Mouse (Mus musculus): ENCODE data around the gene Itga6.
"Not testable (repeated sequence)": the region's sequence is repeated elsewhere in the genome, so short reads cannot be mapped to it uniquely, and the experiment has no call there.

The Itga6 gene

DNA sequence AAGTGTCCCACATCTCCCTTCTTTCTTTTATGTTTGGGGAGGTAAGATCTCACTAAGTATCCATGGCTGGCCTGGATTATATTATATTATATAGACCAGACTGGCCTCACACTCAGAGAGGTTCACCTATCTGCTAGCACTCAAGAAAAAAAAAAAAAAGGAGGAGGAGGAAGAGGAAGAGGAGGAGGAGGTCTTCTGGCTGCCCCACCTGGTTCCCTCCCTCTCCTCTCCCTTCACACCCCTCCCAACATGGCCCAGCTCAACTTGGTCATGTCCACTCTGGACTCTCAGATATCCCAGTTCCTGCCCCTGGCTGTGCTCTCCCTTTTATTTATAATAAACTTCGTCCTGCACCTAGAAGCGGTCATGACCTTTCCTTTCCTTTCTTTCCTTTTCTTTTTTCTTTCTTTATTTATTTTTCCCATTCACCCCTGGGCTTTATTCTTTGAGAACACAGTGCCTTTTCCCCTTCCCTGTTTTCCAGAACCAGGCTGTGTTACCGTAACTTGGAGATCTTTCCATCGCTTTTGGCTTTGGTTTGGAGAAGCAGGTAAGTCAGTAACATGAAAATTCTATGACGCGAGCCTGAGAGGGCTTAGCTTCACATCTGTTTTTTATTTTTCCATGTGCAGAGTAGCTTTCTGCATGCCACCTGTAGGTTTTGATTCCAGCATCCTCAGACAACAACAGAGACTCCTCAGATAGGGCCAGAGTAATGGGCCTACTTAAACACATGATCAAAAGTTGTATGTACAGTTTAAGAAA, at the start of gene Itga6:
Gene Itga6 (plus strand): TSS at position 7 of the 765 bp plus-strand sequence.
- no peak for DNase-seq (ENCODE audit: low spot score)

DNA sequence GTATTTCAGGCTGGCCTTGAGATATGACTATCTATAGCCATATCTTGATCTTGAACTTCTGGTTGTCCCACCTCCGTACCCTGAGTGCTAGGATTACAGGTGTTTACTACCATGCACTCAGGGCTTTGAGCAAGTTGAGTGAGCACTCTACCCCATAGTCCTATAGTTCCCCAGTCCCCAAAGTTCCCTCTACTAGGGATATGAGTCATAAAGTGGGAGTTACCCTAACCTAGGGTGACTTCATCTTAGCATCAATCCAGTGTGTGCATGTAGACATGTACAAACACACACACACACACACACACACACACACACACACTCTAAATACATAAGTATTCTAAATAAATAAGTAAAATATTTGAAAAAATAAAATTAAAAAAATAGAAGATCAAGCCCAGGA, 48.6 kb upstream of the Itga6 start:
- DNase-seq (ENCODE audit: low spot score): no peak

DNA sequence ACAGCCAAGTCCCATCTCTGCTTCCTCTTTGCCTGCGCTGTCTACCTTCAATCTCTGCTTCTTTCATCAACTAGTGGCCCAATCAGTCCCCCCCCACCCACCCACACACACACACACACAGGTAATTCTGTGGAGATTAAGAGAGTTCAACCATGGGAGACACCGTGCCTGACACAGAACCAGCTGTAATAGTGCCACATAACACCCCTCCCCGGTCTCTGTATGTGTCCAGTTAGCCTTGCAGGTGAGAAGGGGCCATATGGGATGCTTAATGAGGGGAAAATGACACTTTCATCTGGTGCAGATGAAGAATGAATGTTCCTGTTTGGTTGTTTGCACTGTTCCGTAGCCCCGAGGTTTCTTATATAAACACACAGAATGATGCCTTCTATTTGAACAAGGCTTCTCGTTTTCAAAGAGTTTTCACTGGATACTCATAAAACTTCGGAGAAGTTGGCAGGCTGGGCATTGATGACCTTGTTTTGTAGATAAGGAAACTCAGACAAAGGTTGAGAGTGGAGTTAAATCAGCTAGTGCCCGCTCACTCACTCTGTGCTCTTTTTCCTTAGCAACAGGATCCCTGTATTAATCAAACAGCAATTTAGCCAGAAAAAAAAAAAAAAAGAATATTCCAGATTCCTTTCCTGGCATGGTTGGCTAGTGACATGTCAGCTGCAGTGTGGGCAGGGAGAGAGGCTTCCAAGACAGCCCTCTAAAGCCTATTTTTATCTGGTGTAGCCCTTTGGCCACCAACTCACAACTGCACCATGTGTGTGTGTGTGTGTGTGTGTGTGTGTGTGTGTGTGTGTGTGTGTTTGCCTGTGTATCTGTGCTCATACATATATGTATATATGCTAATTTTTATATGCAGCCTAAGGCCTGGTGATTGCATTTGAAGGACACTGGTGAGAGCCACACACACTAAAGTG, 47.7 kb upstream of the Itga6 start:
- no peak for DNase-seq (ENCODE audit: low spot score)

DNA sequence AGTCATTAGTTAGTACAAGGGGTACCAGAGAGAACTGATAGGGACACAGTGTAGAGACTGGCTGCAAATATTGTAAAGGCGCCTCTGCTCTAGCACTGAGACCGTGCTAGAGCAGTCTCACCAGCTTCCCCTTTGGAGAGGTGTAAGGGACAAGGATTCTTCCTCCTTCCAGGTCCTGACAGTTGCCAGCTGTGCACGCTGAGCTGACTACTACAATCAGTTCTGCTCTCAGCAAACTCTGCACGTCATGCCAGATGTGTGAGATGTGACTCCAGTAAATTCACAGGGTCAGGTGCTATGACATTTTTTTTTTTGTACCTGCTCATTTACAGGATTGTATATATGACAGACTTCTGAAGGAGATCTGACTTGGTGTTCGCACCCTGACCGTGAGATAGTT, 47.0 kb upstream of the Itga6 start:
- no peak for DNase-seq (ENCODE audit: low spot score)

DNA sequence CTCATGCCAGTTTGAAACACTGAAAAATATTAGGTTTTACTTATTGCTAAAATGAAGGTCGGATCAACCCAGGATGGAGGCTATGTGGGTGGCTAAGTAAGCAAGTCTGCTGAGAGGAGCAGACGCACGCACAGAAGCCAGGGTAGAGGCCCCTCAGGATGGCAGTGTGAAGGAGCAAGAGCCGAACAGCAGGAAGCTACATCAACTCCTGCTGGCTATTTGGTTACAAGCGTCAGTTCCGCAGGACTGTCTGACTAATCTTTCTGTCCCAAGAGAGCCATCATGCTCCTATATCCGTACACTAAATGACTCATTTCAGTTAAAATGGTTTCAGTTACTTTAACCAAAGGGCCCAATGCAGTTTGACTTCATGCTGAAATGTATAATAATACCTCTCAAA, 46.5 kb upstream of the Itga6 start:
- DNase-seq (ENCODE audit: low spot score): no peak

DNA sequence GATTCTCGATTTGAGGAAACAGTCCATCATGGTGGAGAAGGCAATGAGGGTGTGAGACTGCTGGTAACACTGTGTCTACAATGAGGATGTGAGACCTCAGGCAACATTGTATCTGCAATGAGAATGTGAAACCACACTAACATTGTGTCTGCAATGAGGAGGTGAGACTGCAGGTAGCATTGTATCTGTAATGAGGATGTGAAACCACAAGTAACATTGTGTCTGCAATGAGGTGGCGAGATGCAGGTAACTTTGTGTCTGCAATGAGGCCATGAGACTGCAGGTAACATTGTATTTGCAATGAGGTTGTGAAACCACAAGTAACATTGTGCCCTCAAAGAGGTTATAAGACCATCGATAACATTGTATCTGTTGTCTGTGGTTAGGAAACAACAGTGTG, 44.1 kb upstream of the Itga6 start:
- no peak for DNase-seq (ENCODE audit: low spot score)

DNA sequence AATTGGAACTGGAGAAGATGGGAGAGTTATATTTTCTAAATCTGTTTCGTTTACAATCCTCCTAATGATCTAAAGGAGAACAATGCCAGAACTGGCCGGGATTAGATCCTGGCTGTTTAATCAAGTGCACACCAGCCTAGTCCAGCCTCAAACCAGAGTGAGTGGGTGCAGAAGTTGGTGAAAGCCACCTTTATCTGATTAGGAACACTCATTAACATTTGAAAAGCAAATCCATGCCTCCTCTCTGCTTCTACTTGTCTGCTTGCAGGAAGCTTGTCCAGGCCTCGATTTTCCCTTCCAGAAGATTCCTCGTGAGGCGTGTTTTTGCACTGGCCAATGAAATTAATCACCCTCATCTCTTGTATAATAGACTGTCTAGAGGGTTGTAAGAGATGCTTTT, 41.1 kb upstream of the Itga6 start:
- no peak for DNase-seq (ENCODE audit: low spot score)

DNA sequence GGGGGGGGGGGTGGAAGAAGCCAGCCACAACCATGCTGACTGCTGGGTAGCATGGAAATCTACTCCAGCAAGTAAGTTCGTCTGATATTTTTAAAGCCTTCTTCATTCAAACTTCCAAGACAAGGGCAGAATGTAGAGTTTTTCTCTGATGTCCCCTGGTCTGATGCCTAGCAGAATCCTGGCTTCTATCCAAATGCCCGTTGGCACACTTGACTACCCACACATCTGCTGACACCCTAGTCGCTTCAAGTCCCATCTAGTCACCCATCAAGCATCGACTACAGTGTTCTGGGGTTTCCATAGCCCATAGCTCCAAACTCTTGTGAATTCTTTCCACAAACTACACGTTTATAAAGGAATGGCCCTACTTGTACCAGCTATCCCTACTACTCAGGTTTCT, 36.5 kb upstream of the Itga6 start:
- DNase-seq (ENCODE audit: low spot score): no peak

DNA sequence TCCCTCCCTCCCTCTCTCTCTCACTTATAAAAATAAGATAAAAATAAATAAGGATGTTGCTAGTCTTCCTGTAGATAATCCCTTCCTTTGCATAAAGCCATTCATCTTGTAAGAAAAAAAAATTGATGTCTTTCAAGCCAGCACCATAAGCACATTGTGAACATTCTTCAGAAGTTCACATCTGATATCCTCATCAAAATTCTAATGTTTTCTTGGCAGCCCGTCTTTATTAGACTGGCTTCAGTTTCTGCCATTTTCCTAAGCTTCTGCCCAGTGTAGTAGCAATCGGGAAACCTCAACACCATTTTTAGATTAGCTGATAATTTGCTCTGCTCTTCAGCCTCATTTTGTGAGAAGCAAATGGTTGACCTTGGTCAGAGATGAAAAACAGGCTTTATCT, 33.8 kb upstream of the Itga6 start:
- no peak for DNase-seq (ENCODE audit: low spot score)

DNA sequence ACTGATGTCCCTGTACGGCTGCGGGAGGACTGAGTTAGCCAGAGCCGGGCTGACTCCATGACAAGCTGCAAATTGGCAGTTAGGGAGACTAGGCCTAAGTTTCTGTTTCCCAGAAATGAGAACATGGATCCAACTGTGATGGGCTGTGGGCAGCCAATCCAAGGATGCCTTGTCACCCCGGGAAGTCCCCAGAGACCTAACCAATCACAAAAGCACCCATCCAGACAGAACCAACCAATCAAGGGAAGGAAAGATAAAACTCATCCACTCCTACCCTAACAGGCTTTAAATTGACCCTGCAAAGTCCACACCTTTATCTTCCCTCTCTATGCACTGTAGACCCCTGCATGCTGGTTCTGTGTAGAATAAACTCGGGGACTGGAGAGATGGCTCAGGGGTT, 31.0 kb upstream of the Itga6 start:
- DNase-seq (ENCODE audit: low spot score): no peak

DNA sequence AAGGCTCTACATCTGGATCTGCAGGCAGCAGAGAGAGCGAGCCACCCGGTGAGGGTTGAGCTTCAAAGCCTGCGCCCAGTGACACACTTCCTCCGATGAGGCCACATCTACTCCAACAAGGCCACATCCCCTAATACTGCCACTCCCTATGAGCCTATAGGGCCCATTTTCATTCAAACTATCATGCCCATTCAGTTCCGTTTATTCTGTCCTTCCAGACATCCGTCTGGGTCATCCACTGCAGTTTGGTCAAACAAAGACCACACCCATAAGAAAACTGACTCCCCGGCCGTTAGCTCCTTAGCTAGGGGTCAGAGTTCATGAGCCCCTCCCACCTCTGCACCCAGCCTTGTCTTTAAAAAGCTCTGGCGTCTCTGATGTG, 26.4 kb upstream of the Itga6 start:
- no peak for DNase-seq (ENCODE audit: low spot score)

DNA sequence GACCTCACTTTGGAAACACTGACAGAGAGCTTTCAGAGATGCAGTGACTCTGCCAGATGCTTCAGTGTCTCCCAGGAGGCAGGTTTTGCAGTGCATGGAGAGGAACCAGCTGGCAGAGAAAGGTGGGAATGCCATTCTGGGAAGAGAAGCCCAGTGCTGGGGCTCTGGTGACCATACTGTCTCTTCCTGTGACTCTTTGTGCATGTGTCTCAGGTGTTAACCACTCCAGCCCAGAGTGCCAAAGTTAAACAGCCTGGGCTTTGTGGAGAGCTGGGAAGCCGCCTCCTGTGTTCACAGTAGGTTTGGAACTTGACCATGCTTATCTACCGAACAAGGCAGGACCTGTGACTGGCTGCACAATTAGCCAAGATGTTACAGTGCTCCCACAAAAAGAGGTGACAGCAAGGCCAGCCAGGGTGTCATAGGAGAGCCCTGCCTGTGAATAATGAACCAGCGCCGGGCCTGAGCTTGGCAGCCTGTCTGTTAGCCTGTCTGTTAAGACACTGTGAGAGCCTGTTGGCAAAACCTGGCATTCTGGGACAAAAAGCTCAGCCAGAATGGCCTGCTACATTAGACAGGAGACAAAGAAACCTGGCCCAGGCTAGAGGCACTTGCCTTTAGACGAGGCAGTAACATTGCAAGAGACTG, 25.9 kb upstream of the Itga6 start:
- DNase-seq (ENCODE audit: low spot score): no peak

DNA sequence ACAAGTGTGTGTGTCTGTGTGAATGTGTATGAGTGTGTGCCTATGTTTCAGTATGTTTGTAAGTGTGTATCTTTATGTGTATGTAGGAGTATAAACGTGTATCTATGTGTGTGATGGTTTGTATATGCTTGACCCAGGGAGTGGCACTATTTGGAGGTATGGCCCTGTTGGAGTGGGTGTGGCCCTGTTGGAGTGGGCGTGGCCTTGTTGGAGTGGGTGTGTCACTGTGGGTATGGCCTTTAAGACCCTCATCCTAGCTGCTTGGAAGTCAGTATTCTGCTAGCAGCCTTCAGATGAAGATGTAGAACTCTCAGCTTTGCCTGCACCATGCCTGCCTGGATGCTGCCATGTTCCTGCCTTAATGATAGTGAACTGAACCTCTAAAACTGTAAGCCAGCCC, 24.9 kb upstream of the Itga6 start:
- not testable (repeated sequence) for DNase-seq (ENCODE audit: low spot score)

DNA sequence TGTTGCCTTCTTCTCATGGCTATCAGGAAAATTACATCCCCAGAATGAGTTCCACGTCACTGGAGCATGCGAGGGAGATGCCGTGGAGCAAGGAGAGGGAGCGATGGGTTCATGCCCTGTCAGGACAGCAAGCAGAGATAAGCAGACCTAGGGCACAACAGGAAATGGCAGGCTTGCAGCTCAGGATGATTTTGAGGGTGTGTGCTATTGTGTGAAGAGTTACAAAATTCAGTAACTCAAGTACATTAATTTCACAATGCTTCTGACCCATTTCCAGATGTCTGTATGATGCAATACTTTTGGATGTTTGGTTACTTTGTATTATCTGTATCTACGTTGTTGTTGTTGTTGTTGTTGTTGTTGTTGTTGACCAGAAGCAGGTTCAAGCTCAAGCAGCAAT, 22.5 kb upstream of the Itga6 start:
- no peak for DNase-seq (ENCODE audit: low spot score)

DNA sequence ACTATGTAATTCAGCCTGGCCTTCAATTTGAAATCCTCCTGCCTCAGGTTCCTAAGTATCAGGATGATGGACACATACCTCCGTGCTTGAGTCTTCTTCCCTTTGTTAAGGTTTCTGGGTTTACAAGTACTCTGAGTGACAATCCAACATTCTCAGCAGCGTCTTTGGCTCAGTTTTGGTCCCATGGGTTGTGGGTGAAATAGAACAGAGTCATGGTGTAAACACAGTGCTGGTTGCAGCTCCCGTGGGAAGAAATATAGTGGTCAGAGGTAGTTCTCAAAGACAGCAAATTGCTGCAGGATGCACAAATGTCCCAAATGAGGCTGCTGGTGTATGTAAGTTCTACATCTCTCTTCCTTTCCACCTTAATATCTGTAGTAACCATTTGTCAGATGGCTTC, 21.8 kb upstream of the Itga6 start:
- DNase-seq (ENCODE audit: low spot score): no peak

DNA sequence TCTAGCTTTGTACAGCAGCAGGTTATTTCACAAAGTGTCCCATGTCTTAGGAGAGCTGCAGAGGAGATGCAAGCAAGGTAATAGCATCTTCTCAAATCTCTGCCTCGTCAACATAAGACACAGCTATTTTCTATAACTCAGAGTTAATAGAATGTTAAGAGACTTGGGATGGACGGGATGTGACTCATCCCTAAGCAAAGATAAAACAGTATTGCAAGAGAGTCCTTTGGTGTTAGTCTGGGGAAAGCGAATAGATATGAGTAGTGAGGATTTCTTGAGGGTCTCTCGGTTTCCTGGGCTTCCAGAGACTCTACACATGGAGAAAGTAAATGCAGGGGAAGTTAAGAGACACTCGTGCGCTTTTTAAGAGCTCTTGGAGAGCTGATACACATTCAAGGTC, 21.4 kb upstream of the Itga6 start:
- DNase-seq (ENCODE audit: low spot score): no peak

DNA sequence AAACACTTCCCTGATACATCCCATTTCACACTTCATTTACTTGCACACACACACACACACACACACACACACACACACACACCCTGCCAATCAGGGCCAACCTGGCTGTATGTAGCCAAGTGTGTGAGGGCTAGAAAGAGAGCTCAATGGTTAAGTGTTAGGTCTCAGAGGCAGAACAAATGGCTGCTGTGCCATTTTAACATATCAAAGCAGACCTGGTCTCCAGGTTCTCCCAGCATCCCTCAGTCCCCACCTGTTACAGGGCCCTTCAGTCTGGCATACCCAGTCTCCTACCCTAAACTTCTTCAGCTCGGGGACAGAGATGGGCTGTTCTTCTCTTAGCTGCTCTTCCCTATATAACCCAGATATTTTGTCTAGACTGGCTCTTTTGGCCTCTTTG, 20.0 kb upstream of the Itga6 start:
- no peak for DNase-seq (ENCODE audit: low spot score)

DNA sequence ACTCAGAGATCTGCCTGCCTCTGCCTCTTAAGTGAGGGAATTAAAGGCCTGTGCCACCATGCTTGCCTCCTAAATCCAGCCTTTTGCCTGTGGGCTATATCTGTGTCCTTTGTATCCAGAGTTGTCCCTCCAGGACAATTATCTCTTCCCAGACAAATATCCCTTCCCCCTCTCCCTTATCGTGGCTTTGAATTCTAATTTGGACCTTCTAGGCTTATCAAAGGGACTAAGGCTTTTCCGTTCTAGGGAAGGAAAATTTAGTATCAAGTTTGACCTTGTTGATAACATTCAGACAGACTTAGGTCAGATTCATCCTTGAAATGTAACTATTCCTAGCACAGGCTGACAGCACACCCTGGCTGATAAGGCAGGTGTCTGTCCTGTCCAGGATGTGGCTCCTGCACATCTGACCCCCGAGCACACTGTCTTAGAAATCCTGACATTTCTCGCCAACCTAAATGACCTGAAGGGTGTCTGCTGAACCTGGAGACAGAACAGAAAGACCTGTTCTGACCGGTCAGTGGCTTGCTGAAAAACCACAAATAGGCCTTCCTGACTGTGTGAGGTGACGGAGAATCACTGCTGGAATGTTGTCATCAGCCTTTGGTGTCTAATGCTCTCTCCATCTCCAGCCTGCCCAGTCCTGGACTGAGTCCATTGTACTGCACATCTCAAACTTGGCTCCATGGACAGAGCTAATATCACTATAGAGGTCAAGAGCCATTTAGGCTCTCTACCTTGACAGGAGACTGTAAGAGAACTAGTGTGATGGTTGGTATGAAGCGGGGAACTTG, 18.3 kb upstream of the Itga6 start:
- no peak for DNase-seq (ENCODE audit: low spot score)

DNA sequence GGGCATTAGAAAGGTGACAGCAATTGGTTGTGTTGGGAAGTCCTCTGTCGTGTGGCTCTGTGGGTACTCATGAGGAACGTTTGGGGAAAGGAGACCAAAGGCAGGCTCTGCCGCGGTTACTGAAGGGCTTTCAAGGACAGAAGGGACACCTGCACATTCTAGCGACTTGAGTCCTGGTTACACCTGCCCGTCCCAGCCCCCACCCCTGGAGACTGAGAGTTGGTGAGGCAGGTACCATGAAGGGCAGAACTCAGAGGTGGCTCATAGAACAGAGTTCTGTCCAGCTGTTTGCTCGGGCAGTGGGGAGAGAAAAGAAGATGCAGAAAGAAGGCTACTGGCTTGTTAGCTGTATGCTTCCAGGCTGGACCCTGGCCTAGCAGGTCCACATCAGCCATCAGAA, 17.1 kb upstream of the Itga6 start:
- DNase-seq (ENCODE audit: low spot score): no peak

DNA sequence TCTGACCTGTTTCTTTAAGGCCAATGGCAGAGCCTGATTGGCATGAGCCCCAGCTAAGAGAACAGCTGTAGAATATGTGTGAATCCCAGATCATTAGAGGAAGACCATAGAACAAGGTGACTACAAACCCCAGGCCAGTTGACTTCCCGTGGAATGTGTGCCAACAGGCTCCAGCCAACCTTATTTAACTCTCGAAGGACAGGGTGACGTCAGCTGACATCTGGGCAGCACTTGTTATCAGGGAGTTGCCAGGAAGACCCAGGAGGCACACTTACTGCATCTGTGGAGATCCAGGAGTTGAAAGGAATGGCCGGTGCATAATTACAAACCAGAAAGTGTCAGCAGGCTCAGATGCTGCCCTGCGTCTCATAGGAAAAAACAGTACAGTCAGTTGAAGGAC, 16.6 kb upstream of the Itga6 start:
- no peak for DNase-seq (ENCODE audit: low spot score)

DNA sequence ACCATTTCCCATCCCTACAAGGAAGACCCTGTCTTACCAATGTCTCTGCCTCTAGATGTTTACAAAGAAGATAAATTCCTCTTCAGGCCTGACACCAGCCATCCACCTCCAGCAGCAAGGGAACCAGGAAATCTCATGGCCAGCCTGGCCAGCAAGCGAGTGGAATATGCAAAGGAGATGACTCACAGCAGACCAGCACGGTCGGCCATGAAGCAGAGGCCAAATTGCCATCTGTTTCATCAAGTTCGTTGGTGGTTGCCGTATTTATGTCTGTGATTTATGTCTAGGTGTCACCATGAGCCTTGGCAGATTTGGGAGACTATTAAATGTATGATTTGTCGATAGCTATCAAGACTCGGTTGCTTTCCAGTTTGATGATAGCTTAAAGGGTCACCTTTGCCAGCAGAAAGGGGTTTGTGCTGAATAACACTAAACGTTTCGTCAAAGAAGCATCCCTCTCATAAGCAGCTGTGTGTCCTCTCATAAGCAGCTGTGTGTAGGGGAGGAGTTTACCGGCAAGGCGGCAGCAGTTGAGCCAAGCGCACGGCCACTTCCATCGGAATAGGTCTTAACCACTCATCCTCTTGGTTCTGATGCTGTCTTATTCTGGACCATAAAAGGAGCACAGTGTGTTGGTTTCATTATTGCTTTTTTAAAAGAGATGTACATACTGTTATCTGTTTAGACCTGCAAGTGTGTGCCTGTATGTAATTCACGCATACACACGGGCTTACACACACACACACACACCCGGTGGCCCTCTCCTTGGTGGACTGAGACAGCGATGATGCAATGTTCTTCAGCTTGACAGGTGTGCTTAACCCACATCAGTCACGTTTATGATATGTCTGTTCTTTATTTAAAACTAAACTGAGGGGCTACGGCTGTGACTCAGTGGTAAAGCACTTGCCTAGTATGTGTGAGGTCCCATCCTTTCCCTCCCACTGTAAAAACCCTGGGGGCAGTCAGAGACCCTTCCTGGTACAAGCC, 14.5 kb upstream of the Itga6 start:
- DNase-seq (ENCODE audit: low spot score): no peak

Measured in spleen, adult 12 weeks (tissue).